ENCODE assay signal across 9 mouse cellular contexts in the genomic region with DNA sequence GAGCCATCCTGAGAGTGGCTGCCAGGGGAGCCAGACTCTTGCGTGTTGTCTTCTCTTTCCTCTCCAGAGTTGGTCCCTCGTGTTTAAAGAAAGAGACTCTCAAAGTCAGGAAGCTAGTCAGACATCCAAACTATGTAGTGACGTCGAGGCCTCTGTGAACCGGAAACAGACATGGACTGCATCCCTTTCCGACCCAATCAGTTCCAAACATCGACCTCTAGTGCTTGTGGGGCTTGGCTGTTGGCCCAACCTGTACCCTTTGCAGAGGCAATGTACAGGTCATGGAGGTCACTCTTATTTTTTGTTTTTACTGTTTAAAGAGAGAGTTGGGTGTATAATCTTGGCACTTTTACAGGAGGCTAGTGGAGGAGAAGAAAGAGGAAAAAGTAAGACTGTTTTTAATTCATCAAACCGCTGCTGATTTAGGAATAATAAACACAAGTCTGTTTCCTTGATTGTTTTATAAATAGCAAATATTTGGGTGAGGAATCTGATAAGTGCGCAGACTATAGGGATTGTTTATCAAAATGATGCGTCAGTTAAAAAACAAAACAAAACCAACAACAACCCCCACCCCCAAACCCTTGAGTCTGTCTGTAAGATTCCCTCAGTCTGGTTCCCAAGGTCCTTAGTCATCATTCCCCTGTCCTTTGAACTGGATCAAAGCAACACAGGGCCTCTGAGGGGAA.
DNase-seq lines count a peak whose midpoint lies in the region; ATAC-seq lines count a peak whose summit lies in the region.
"Had no signal": no experiment of that assay in that cellular context is flagged by ENCODE, and none has a peak within 500 bp of the region (broad histone marks: within the 10 kb centered on the region; RNA-seq: fewer than 3 reads in every experiment).

No protein-coding gene starts in this region.

- no peaks in the 10 kb centered on the region for H3K36me3 ChIP-seq in embryonic facial prominence, embryonic 14.5 days (ENCODE audit: control insufficient read depth, insufficient read depth, low read length)
- no peaks in the 10 kb centered on the region for H3K36me3 ChIP-seq in lung, embryonic 16.5 days (ENCODE audit: control insufficient read depth, insufficient read depth, low read length)
- no peaks in the 10 kb centered on the region for H3K36me3 ChIP-seq in hindbrain, embryonic 12.5 days
- H3K36me3 ChIP-seq: midbrain, embryonic 12.5 days had no signal

- H3K27ac ChIP-seq in embryonic facial prominence, embryonic 14.5 days (replicated peaks; ENCODE audit: low read depth, low read length), result 0 out of 2 replicates have a peak overlapping the region, but pooled peaks have one; percentile 10
- peak overlapping the region; percentile 65 for H3K27ac ChIP-seq in lung, embryonic 16.5 days (ENCODE audit: low read length)
- no peak overlapping the region for H3K27ac ChIP-seq in hindbrain, embryonic 12.5 days
- H3K27ac ChIP-seq: midbrain, embryonic 12.5 days had no signal

- no peaks in the 10 kb centered on the region for H3K9me3 ChIP-seq in embryonic facial prominence, embryonic 14.5 days (ENCODE audit: control insufficient read depth, low read length)
- H3K9me3 ChIP-seq in lung, embryonic 16.5 days (ENCODE audit: control insufficient read depth, low read length), result no peaks in the 10 kb centered on the region
- no peaks in the 10 kb centered on the region for H3K9me3 ChIP-seq in hindbrain, embryonic 12.5 days (replicated peaks)
- H3K9me3 ChIP-seq: midbrain, embryonic 12.5 days had no signal

- 0 out of 2 replicates have a peak, but pooled peaks have one; percentile 12 for ATAC-seq in embryonic facial prominence, embryonic 14.5 days (ENCODE audit: low read depth)
- peak; percentile 89 for ATAC-seq in lung, embryonic 16.5 days (ENCODE audit: low read depth)
- ATAC-seq in hindbrain, embryonic 12.5 days (ENCODE audit: low FRiP score), result no peak

- H3K27me3 ChIP-seq in embryonic facial prominence, embryonic 14.5 days (replicated peaks; ENCODE audit: control insufficient read depth, insufficient read depth, low read length), result no peaks in the 10 kb centered on the region
- H3K27me3 ChIP-seq in lung, embryonic 16.5 days (ENCODE audit: control insufficient read depth, insufficient read depth, low read depth, low read length), result no peaks in the 10 kb centered on the region
- H3K27me3 ChIP-seq in hindbrain, embryonic 12.5 days, result no peaks in the 10 kb centered on the region
- H3K27me3 ChIP-seq: midbrain, embryonic 12.5 days; Patski had no signal

- peaks cover 8% of the 10 kb centered on the region for H3K4me1 ChIP-seq in embryonic facial prominence, embryonic 14.5 days (ENCODE audit: control insufficient read depth, insufficient read depth, low read length)
- peaks cover 4% of the 10 kb centered on the region for H3K4me1 ChIP-seq in lung, embryonic 16.5 days (replicated peaks; ENCODE audit: control insufficient read depth, insufficient read depth, low read length)
- no peaks in the 10 kb centered on the region for H3K4me1 ChIP-seq in hindbrain, embryonic 12.5 days
- H3K4me1 ChIP-seq: midbrain, embryonic 12.5 days had no signal

- no peak overlapping the region for H3K9ac ChIP-seq in embryonic facial prominence, embryonic 14.5 days (ENCODE audit: low read depth, low read length)
- no peak overlapping the region for H3K9ac ChIP-seq in lung, embryonic 16.5 days (ENCODE audit: low read length)
- H3K9ac ChIP-seq in hindbrain, embryonic 12.5 days, result no peak overlapping the region
- H3K9ac ChIP-seq: midbrain, embryonic 12.5 days had no signal

- WGBS in embryonic facial prominence, embryonic 14.5 days, result 54% methylated on average over 10 of the region's 10 CpGs
- WGBS in lung, embryonic 16.5 days, result 34% methylated on average over 10 of the region's 10 CpGs
- 82% methylated on average over 10 of the region's 10 CpGs for WGBS in hindbrain, embryonic 12.5 days

- peak; percentile 21 for DNase-seq in adrenal gland, postnatal 25 days
- DNase-seq in embryonic facial prominence, embryonic 14.5 days (ENCODE audit: low spot score), result peak; percentile 57
- peak; percentile 50 for DNase-seq in kidney, adult 18-20 months
- DNase-seq in right cerebral cortex, postnatal 25 days, result no peak
- DNase-seq in cerebellum, postnatal 25 days, result no peak

- no peak overlapping the region for H3K4me2 ChIP-seq in embryonic facial prominence, embryonic 14.5 days (ENCODE audit: low read depth, low read length)
- H3K4me2 ChIP-seq in lung, embryonic 16.5 days (ENCODE audit: low read depth, low read length), result no peak overlapping the region
- no peak overlapping the region for H3K4me2 ChIP-seq in hindbrain, embryonic 12.5 days (replicated peaks)
- H3K4me2 ChIP-seq: midbrain, embryonic 12.5 days had no signal

- no peak overlapping the region for H3K4me3 ChIP-seq in embryonic facial prominence, embryonic 14.5 days (ENCODE audit: low read depth, low read length)
- no peak overlapping the region for H3K4me3 ChIP-seq in lung, embryonic 16.5 days (ENCODE audit: low read length)
- H3K4me3 ChIP-seq in hindbrain, embryonic 12.5 days, result no peak overlapping the region
- H3K4me3 ChIP-seq: midbrain, embryonic 12.5 days had no signal

Comparison
In these comparisons a context has a peak if more than half of its experiments do, and no peak if none do; other contexts are left out.
1. DNase-seq: peak in adrenal gland, postnatal 25 days (single experiment), embryonic facial prominence, embryonic 14.5 days (single experiment) and kidney, adult 18-20 months (single experiment); none in right cerebral cortex, postnatal 25 days (single experiment) and cerebellum, postnatal 25 days (0 of 2).